Mouse (Mus musculus) megakaryocyte-erythroid progenitor cell, adult 5-6 weeks (primary cell): Measurements from ENCODE around the gene Trp53rkb. TPM values are rescaled to one million over a fixed set of nuclear protein-coding genes. Genes with fewer than 3 reads are reported as not detected.

Source experiments
- ATAC-seq: replicated peaks from 2 replicates; pipeline ENCODE4 v1.8.0; 2016; ENCODE audit warnings: mild to moderate bottlenecking, inconsistent platforms; ENCODE audit not compliant: severe bottlenecking, poor library complexity, low FRiP score, low TSS enrichment
- total RNA-seq, 2 experiments: library from RNA; stranded (forward) in 1 of 2; stranded (reverse) in 1 of 2; fragments of 200-1000, 215-1000 nt in 1 of 2; fragments of >200 nt in 1 of 2; fragmentation: Nextera tagmentation in 1 of 2; gene quantifications; 2 replicates each; pipeline ENCODE4 v1.2.3; 2014 to 2017

Gene Trp53rkb
- total RNA-seq, 2 experiments from 2014 or later = 3.1 to 5.0 TPM

DNA sequence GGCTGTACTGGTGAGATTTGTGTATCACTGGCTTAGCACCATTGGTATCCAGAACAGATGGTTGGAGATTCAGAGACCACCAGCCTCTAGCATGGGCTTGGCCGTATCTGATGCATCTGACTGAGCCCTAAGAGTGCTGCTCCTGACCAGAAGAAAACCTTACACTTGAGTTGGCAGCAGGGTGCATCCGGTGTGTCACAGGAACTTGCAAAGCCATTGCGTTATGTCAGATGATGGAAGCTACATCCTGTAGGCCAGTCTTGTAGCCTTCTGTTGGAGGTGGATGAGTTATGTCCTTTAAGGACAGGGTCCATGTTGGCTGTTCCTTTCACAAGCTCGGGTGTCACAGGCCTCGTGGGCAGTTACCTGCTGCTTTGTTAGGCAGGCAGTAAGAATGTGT is 32.7 kb downstream of the Trp53rkb start:
- ATAC-seq = no peak

DNA sequence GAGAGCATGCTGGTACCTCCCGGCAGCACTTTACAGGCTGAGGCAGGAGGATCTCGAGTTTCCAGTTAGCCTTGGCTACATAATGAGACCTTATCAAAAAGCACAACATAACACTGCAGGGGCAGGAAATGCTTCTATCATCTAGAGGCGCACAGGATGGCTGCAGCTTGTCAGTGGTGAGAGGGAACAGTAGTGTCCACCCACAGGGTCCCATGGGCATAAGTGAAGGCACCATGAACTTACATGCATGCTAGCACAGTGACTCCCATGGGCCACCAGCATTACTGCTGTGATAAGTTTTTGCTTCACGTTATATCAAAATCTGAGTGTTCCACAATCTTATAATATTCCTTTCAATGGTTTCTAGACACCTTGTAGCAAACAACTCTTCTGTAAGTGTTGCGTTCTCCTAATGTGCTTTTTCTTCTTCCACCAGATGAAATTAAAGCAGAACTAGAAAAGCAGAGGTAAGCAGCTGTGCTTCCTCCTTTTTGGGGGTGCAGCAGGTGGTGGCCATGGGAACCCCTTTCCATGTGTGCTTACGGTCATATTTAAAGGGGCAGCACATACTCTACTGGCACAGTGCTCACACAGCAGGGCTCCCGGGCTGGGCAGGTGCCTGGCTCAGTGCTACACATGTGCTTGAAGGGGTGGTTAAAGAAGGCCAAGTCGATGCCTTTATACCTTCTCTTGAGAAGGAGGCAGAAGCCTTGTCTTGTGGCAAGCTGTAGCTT is 34.3 kb downstream of the Trp53rkb start:
- ATAC-seq = no peak

DNA sequence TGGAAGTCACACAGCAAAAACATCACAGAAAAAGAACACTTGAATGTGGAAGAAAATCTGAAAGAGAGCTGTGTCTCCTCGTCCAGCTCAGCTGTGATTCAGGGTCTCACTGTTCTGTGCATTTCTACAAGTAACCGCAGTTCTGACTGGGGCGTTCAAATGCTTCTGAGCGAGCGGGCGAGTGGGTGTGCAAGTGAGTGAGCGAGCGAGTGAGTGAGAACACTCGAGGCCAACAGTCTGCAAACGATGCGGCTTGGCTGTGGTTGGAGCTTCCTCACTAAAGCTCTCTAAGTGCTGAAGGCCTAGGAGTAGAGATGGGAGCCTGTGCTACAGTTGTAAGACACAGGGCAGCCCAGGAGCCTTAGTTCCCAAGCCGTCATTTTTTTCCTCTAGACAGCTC is 36.0 kb downstream of the Trp53rkb start:
- no peak for ATAC-seq

DNA sequence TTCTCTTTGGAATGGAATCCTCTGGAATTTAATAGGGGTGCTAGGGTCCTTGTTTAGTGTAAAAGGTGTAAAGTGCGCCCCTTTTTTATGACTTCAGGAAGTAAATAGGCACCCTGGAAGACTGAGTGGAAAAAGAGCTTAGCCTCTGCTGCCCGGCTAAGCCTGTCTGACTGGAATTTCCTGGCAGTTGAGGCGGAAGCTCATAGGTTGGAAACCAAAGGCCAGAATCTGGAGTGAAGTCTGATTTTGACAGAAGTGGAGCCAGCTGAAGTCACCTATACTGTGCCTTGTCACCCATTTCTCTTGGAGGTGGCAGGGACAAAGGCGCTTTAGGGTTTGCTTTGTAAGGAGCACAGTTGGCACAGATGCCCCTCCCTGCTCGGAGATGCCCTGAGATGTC is 38.0 kb downstream of the Trp53rkb start:
- no peak for ATAC-seq

DNA sequence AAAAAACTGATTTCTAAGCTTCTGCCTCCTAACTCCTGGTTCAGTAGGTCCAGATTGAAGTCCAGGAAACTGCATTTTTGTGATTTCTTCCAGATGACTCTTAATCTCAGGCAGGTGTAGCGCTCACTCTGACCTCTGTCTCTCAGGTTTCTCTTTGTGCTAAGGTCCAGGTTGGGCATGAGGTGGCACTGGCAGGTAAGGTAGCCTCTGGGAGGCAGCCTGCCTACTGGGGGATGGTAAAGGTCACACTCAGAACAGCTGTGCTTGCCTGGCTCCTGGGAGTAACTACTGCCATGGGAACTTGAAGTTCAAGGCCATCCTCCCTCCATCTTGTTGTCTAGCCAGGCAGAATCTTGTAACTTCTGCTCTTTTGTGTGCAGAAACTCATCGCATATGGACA is 41.8 kb downstream of the Trp53rkb start:
- ATAC-seq = no peak

DNA sequence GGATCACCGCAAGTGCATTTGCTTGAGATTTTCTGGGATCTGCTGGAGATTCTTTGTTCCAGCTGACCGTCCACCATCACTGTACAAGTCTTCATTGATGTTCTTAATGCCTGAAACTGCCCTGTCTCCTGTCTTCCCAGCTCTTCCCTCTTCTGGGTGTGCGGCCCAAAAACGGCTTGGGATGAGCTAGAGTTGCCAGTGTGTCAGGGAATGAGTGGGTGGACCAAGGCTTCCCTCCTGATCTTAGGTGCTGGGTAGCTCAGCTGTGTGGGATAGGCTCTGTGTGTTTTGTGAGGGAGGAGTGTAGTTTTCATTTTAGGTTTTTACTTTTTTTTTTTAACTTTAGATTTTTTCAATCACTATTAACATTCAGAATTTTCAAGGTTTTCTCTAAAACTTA is 42.5 kb downstream of the Trp53rkb start:
- no peak for ATAC-seq

DNA sequence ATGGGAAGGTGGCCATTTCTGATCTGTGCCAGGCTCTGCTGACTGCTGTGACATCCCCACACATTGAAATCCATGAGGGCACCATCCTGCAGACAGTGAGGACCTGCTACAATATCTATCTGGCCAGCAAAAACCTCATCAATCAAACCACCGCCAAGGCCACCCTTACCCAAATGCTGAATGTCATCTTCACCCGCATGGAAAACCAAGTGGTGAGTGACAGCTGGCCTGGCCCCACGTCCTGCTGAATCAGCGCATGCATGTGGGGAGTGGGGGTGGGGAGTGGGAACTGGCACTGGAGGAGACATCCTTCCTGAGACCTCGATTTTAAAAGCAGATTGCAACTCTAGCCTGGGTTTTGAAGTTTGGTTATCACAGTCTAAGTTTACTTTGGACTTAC is 43.2 kb downstream of the Trp53rkb start:
- no peak for ATAC-seq

DNA sequence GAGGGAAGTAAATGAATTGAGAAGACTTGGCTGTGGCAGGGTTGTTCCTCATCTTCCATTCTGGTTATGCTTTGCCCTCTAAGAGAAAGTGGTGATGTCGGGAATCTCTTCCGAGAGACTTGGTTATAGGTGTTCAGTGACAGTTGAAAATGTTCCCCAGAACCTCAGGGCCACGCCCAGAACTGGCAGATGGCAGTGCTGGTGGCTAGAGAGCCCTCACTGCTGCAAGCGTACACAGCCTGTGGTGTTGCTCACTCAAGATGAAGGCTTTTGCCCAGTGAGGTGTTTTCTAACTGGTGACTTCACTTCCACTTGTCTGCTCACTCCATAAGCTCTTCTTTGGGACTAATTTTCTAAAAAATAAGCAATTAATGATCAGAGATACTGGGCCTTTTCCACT is 49.5 kb downstream of the Trp53rkb start:
- peak; percentile 70 for ATAC-seq

Other genes with a start within 250 kb of the Trp53rkb start
- gene Prex1, start 78.7 kb upstream of the Trp53rkb start, total RNA-seq (2014; fragmentation: Nextera tagmentation) = 34.5 and 39.2 TPM in 2 replicates
- gene Prex1, start 78.7 kb upstream of the Trp53rkb start, total RNA-seq (2017) = 9.2 and 10.0 TPM in 2 replicates
- gene Arfgef2, start 13.1 kb downstream of the Trp53rkb start, total RNA-seq (2014; fragmentation: Nextera tagmentation) = 21.0 and 31.0 TPM in 2 replicates
- 20.2 and 22.7 TPM in 2 replicates for gene Arfgef2, start 13.1 kb downstream of the Trp53rkb start, total RNA-seq (2017)
- 137 and 147 TPM in 2 replicates for gene Cse1l, start 113.5 kb downstream of the Trp53rkb start, total RNA-seq (2014; fragmentation: Nextera tagmentation)
- 146 and 222 TPM in 2 replicates for gene Cse1l, start 113.5 kb downstream of the Trp53rkb start, total RNA-seq (2017)
- 51.3 and 62.6 TPM in 2 replicates for gene Stau1, start 203.8 kb downstream of the Trp53rkb start, total RNA-seq (2014; fragmentation: Nextera tagmentation)
- gene Stau1, start 203.8 kb downstream of the Trp53rkb start, total RNA-seq (2017) = 42.5 and 48.4 TPM in 2 replicates
- 95.3 and 95.8 TPM in 2 replicates for gene Ddx27, start 222.7 kb downstream of the Trp53rkb start, total RNA-seq (2014; fragmentation: Nextera tagmentation)
- gene Ddx27, start 222.7 kb downstream of the Trp53rkb start, total RNA-seq (2017) = 164 and 178 TPM in 2 replicates